Mouse (Mus musculus): Measurements from ENCODE around the gene Crnn.

The Crnn gene

GRCm38 (mm10) chr3:93144510-93145051 lies at the start of gene Crnn:
Crnn (plus strand) TSS chr3:93144787.
- no peak for DNase-seq (ENCODE audit: low spot score in 2 of 2)

- no peak for DNase-seq (ENCODE audit: low spot score in 2 of 2)
These were observed 48.1 kb upstream of the Crnn start for GRCm38 (mm10) chr3:93096447-93096846.

GRCm38 (mm10) chr3:93111668-93112067 lies 32.9 kb upstream of the Crnn start:
- DNase-seq (ENCODE audit: low spot score in 2 of 2): no peak

GRCm38 (mm10) chr3:93114481-93114880 lies 30.1 kb upstream of the Crnn start:
- DNase-seq (ENCODE audit: low spot score in 2 of 2): no peak

- no peak for DNase-seq (ENCODE audit: low spot score in 2 of 2)
These were observed 25.5 kb upstream of the Crnn start for GRCm38 (mm10) chr3:93119101-93119500.

- DNase-seq (ENCODE audit: low spot score in 2 of 2): no peak
These were observed 16.5 kb upstream of the Crnn start for GRCm38 (mm10) chr3:93128052-93128451.

GRCm38 (mm10) chr3:93129076-93129475 lies 15.5 kb upstream of the Crnn start:
- no peak for DNase-seq (ENCODE audit: low spot score in 2 of 2)

- peak in 1 of 2 experiments; percentile 12 for DNase-seq (ENCODE audit: low spot score in 2 of 2)
These were observed 14.1 kb upstream of the Crnn start for GRCm38 (mm10) chr3:93130460-93130859.

GRCm38 (mm10) chr3:93162502-93162901 lies 17.9 kb downstream of the Crnn start:
- no peak for DNase-seq (ENCODE audit: low spot score in 2 of 2)

GRCm38 (mm10) chr3:93162996-93163592 lies 18.5 kb downstream of the Crnn start:
- DNase-seq (ENCODE audit: low spot score in 2 of 2): no peak

- no peak for DNase-seq (ENCODE audit: low spot score in 2 of 2)
These were observed 36.3 kb downstream of the Crnn start for GRCm38 (mm10) chr3:93180856-93181255.

GRCm38 (mm10) chr3:93196978-93197377 lies 52.4 kb downstream of the Crnn start, which contains the start of gene Flg2:
Flg2 (plus strand) TSS chr3:93197278.
- no peak for DNase-seq (ENCODE audit: low spot score in 2 of 2)
